Mouse (Mus musculus): ENCODE results near the gene Gm37419.

The Gm37419 gene

DNA sequence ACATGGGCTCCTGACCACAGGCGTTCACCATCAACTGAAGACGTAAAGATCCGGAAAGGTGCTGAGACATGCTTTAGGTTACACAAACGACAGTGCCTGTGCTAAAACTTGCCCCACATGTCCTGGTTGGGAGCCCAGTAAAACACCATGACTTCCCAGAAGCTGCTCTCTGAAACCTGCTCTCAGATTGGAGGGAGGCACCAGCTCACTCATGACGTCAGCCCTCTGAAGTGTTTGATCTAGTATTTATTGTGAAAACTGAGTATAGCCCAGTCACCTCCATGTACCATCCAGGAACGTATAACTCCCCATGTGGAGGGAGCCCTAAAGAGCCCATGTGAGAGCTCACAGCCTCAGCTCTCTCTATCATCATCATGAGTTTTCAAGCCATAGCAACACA lies 9.6 kb downstream of the Gm37419 start:
- no peak for DNase-seq

DNA sequence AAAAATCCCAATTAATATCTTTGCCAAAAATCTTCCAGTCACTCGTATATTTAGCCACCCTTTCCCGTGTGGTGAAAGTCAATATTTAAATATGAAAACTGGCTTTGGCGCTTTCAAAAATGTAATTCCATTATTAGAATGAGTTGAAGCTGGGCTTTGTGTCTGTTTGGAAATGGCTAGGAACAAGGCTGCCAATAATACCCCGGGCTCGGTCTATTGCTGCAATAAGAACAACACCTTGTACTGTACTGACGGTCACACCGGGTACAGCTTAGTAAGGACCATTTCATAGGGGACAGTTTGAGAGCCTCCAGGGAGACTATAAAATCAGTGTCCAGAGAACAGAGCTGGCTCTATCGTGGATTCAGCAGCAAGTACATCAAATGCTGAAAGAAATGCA lies 17.6 kb downstream of the Gm37419 start:
- DNase-seq = no peak

GRCm38 (mm10) chr16:24009891-24010290 lies 21.6 kb downstream of the Gm37419 start:
- DNase-seq = no peak

DNA sequence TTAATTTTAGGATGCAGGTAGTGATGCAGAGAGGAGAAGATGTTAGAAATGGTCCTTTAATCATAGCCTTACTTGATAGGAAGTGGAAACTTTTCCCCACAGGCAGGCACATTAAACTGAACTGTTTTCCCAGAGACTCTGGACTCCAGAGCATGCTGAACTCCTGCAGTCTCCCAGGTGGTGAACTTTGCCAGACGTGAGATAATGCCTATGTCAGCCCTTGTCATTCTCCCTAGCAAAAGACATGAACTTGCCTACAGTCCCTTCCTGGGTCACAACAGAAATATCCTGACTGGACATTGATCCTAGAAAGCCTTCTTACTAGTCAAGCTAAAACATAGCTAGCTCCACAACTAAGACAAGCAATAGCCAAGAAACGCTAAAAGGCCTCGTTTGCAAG lies 23.0 kb downstream of the Gm37419 start:
- DNase-seq = no peak

DNA sequence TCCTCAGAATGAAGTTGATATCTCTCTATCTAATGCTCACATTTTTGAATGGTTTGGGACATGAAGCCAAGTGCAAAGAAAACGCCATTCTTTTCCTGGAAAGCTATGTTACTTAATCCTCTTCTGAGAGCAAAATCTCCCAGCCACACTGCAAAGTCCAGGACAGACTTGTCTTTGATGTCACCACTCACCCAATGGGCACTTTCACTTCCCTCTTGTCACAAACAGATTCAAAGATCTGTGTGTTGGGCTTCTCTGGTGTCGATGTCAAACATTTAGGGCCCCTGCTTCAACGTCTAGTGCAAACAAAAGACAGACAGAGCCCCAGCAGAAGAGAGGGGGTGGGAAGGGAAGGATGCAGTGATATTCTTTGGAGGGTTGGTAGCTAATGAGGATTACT lies 23.8 kb downstream of the Gm37419 start:
- no peak for DNase-seq

- no peak for DNase-seq
These were observed 26.1 kb downstream of the Gm37419 start for GRCm38 (mm10) chr16:24014378-24014777.

- DNase-seq = no peak
These were observed 28.0 kb downstream of the Gm37419 start for GRCm38 (mm10) chr16:24016273-24016672.

DNA sequence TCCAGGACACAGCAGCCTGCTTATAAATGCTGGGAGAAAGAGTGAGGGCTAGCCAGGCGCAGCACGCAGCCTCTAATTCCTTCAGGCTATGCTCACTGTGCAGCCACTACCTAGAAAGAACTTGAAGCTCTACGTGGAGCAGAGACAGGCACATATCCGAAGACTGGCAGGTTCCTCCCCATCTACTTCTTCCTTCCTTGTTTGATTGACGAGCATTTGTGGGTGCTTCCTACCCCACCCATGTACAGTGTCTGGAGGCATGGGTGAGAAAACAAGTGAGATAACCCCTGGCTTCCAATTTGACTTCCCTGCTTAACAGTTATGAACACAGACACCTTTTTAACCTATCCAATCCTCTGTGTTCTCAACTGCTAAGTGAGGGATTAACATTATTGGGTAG lies 28.5 kb downstream of the Gm37419 start:
- no peak for DNase-seq

DNA sequence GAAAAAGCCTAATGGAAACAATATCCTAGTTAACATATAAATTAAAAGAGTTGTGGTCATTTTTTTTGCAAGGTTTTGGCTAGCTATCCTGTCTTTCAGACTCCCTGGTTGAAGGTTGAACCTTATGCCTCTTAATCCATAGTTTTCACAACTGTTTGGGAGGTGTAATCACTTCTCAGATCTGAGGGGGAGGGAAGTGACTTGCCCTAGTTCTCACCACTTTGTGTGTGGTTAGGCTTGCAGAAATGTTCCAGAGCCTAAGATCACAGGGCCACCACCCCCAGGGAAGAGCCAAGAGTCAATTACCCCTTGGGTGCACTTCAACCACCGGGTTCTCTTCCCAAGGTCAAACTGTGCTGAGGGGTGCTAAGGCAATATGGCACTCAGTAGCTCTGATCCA lies 33.4 kb downstream of the Gm37419 start:
- no peak for DNase-seq

GRCm38 (mm10) chr16:24022605-24023004 lies 34.3 kb downstream of the Gm37419 start:
- no peak for DNase-seq

DNA sequence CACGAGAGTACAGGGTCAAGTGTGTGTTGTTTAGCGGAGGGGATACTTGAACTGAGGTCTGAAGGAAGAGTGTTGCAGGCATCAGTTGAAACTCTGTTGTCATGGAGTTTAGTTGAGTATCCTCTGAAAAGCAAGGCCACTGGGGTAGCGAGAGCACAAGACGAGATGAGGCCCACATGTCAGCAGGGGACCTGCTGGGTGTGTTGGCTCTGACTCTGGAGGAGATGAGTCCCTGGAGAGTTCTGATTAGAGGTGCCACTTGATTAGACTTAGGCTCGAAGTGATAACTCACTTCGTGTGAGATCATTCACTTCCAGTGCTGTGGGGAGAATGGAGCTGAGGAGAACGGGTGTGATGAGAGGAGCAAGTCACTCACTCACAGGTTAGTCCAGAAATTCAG lies 37.2 kb downstream of the Gm37419 start:
- DNase-seq = no peak

DNA sequence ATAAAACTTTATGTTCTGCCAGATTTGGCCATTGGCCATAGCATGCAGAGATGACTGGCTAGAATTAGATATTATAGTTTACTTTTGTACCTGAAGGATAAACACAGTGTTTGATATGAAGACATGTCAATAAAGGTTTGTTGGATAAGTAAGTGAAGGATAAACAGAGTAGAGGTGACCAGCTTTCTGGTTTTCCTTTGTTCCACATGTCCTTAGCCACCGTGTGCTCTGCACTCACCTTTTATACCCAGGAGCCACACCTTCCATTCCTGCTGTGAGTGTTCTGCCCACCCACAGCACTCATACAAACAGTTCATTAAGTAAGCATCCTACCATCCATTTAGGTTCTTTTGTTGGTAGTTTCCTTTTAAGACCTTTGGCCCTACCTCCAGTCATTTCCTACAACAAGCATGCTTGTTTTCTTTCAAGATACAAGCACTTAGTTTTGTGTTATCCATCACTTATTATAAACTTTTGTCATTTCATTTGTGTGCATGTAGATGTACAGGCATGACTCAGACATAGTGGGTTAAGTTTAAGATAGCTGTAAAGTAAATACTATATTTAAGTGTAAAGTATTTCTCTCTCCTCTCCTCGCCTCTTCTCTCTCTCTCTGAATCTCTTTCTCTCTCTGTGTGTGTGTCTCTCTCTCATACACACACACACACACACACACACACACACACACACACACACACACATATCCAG lies 41.8 kb downstream of the Gm37419 start:
- no peak for DNase-seq

DNA sequence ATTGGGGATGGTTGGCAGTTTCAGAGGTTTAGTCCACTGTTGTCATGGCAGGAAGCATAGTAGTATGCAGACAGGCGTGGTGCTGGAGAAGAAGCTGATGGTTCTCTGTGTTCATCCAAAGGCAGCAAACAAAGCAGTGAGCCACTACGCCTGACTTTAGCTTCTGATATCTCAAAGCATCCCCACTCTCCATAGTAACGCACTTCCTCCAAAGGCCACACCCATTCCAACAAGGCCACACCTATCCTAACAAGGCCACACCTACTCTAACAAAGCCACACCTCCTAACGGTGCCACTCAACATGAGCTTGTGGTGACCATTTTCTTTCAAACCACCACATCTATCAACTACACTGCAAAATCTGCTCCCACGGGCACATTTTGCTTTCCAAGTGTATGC lies 45.0 kb downstream of the Gm37419 start:
- DNase-seq = no peak

- DNase-seq = no peak
These were observed 46.2 kb downstream of the Gm37419 start for GRCm38 (mm10) chr16:24034450-24034849.

GRCm38 (mm10) chr16:24035767-24036166 lies 47.5 kb downstream of the Gm37419 start:
- DNase-seq = no peak

DNA sequence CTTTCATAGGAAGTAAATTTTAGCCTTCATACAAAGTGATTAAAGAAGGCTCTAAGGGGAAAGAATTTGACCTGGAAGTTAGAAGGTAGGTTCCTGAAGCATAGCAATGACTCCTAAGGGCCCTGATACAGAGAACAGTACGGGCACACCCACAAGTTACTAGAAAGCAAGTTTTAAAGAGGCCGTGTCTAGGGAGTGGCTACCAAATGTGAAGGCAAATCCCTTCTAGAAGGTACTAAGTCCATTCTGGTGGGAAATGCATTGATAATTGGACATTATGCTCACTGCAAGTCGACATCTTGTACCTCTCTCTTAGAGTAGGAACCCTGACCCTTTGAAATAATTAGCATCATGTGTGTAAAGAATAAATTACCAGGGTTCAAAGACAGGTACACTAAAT lies 48.1 kb downstream of the Gm37419 start:
- no peak for DNase-seq

All from lung, postnatal 10 days (tissue).